Comparison of ENCODE assay signal across 8 mouse cellular contexts in genomic region chr13:5862626-5863407, GRCm38 (mm10). TPM values are rescaled to one million over a fixed set of nuclear protein-coding genes. Genes with fewer than 3 reads are reported as not detected.
DNase-seq lines count a peak whose midpoint lies in the region; ATAC-seq and TF ChIP-seq lines count a peak whose summit lies in the region.

No protein-coding gene starts in this region.

- H3K4me1 ChIP-seq in heart, embryonic 11.5 days (ENCODE audit: control insufficient read depth, insufficient read depth, low read length): peaks cover 16% of the 10 kb centered on the region
- peaks cover 23% of the 10 kb centered on the region for H3K4me1 ChIP-seq in kidney, embryonic 15.5 days
- peaks cover 3% of the 10 kb centered on the region; the same call in 1 of the 2 replicates for H3K4me1 ChIP-seq in stomach, postnatal 0 days (replicated peaks; ENCODE audit: control insufficient read depth, insufficient read depth)

- 4% methylated on average over 16 of the region's 16 CpGs for WGBS in heart, embryonic 11.5 days (ENCODE audit: insufficient replicate concordance)
- WGBS in kidney, embryonic 15.5 days: 5% methylated on average over 16 of the region's 16 CpGs
- 4% methylated on average over 16 of the region's 16 CpGs for WGBS in macrophage (ENCODE audit: missing documents)
- WGBS in stomach, postnatal 0 days: 1% methylated on average over 16 of the region's 16 CpGs

- H3K9ac ChIP-seq in heart, embryonic 11.5 days (ENCODE audit: low read depth, low read length): peak overlapping the region; percentile 93
- peak overlapping the region; percentile 68 for H3K9ac ChIP-seq in kidney, embryonic 15.5 days
- peak overlapping the region; percentile 91 for H3K9ac ChIP-seq in stomach, postnatal 0 days (ENCODE audit: low read length)

- TF ChIP-seq EP300 in stomach, postnatal 0 days (optimal IDR thresholded peaks at IDR 0.05): no peak

- H3K27ac ChIP-seq in heart, embryonic 11.5 days (ENCODE audit: low read depth, low read length): peak overlapping the region; percentile 99
- H3K27ac ChIP-seq in kidney, embryonic 15.5 days: peak overlapping the region; percentile 98
- H3K27ac ChIP-seq in macrophage: peak overlapping the region; percentile 99
- peak overlapping the region; percentile 98 for H3K27ac ChIP-seq in stomach, postnatal 0 days (replicated peaks)

- no peak for TF ChIP-seq CTCF in stomach, postnatal 0 days (IDR thresholded peaks at IDR 0.05; ENCODE audit: low read depth)

- peak; percentile 33 to 52 for DNase-seq in right cerebral cortex, adult 2 months (ENCODE audit: low spot score in 2 of 2)
- DNase-seq in right cerebral cortex, adult 18-20 months: no peak
- peak; percentile 49 for DNase-seq in cerebellum, adult 9-10 months
- DNase-seq in stomach, postnatal 0 days (ENCODE audit: low spot score): no peak
- no peak for DNase-seq in ovary, postnatal 10 days (ENCODE audit: low spot score)

- peak overlapping the region; percentile 77 for H3K4me3 ChIP-seq in heart, embryonic 11.5 days (ENCODE audit: low read depth, low read length)
- H3K4me3 ChIP-seq in kidney, embryonic 15.5 days (replicated peaks): peak overlapping the region; percentile 79
- H3K4me3 ChIP-seq in macrophage (ENCODE audit: inconsistent target): peak overlapping the region; percentile 83
- H3K4me3 ChIP-seq in stomach, postnatal 0 days (ENCODE audit: low read depth, low read length): peak overlapping the region; percentile 80

- H3K79me2 ChIP-seq in macrophage (ENCODE audit: inconsistent target): peaks cover 64% of the 10 kb centered on the region

- ATAC-seq in heart, embryonic 11.5 days (replicated peaks; ENCODE audit: insufficient number of reproducible peaks, low FRiP score, low TSS enrichment): no peak
- ATAC-seq in kidney, embryonic 15.5 days (replicated peaks; ENCODE audit: low FRiP score): no peak
- no peak for ATAC-seq in stomach, postnatal 0 days (ENCODE audit: low FRiP score, low TSS enrichment)

- H3K27me3 ChIP-seq in heart, embryonic 11.5 days (ENCODE audit: control insufficient read depth, insufficient read depth, low read length): no peaks in the 10 kb centered on the region
- H3K27me3 ChIP-seq in kidney, embryonic 15.5 days: no peaks in the 10 kb centered on the region
- no peaks in the 10 kb centered on the region for H3K27me3 ChIP-seq in stomach, postnatal 0 days (ENCODE audit: control insufficient read depth, insufficient read depth, low read length)

- peak overlapping the region; percentile 74 for H3K4me2 ChIP-seq in heart, embryonic 11.5 days
- peak overlapping the region; percentile 61 for H3K4me2 ChIP-seq in kidney, embryonic 15.5 days
- peak overlapping the region; percentile 61 for H3K4me2 ChIP-seq in stomach, postnatal 0 days (replicated peaks; ENCODE audit: low read depth)

- peaks cover 28% of the 10 kb centered on the region for H3K36me3 ChIP-seq in heart, embryonic 11.5 days (ENCODE audit: control insufficient read depth, insufficient read depth, low read length)
- H3K36me3 ChIP-seq in kidney, embryonic 15.5 days: peaks cover 30% of the 10 kb centered on the region
- peaks cover 16% of the 10 kb centered on the region; the same call in 1 of the 2 replicates for H3K36me3 ChIP-seq in macrophage (ENCODE audit: inconsistent target)
- H3K36me3 ChIP-seq in stomach, postnatal 0 days (ENCODE audit: control insufficient read depth, insufficient read depth, low read length): peaks cover 29% of the 10 kb centered on the region

- H3K9me3 ChIP-seq in heart, embryonic 11.5 days (replicated peaks; ENCODE audit: control insufficient read depth, low read length): no peaks in the 10 kb centered on the region
- H3K9me3 ChIP-seq in kidney, embryonic 15.5 days (replicated peaks): no peaks in the 10 kb centered on the region
- no peaks in the 10 kb centered on the region for H3K9me3 ChIP-seq in stomach, postnatal 0 days (ENCODE audit: control insufficient read depth, low read length)

RNA-seq across cellular contexts. Expression of gene Klf6, which starts 1.5 kb away (rescaled TPM):
- 54.4 and 62.4 TPM in 2 replicates for polyA plus RNA-seq in heart, embryonic 11.5 days (2014; fragmentation: Nextera tagmentation; extraction: Ambion mirVana)
- 58.1 and 63.7 TPM in 2 replicates for polyA plus RNA-seq in kidney, embryonic 15.5 days (2015; fragmentation: Nextera tagmentation; extraction: Ambion mirVana)
- total RNA-seq in macrophage (2018; cell fraction: chromatin; rRNA removed): 1,000 to 10,000 TPM in 5 of 26 experiments, 100 to 1,000 TPM in 21; 214 to 1,575 (median 623) TPM
- total RNA-seq in macrophage (2018; cell fraction: cytosol; rRNA removed): 1,000 to 10,000 TPM in 3 of 26 experiments, 100 to 1,000 TPM in 23; 179 to 1,130 (median 488) TPM
- 1,000 to 10,000 TPM in 11 of 26 experiments, 100 to 1,000 TPM in 15; 236 to 1,693 (median 931) TPM for total RNA-seq in macrophage (2018; cell fraction: nucleus; rRNA removed)
- polyA plus RNA-seq in macrophage (2018): 120 to 182 TPM (median 126 TPM) in 3 replicates
- 116 and 127 TPM in 2 replicates for polyA plus RNA-seq in stomach, postnatal 0 days (2015; fragmentation: Nextera tagmentation; extraction: Ambion mirVana)

Comparison
In these comparisons a context has a peak if more than half of its experiments do, and no peak if none do; other contexts are left out.
1. DNase-seq: peak in right cerebral cortex, adult 2 months (2 of 2) and cerebellum, adult 9-10 months (single experiment); none in right cerebral cortex, adult 18-20 months (single experiment), stomach, postnatal 0 days (single experiment) and ovary, postnatal 10 days (single experiment).
2. Peak in every context shown above with its lines, with median percentiles within 50 percentile points of each other: H3K27ac ChIP-seq, H3K4me2 ChIP-seq, H3K4me3 ChIP-seq and H3K9ac ChIP-seq.